Mouse (Mus musculus): ENCODE measurements at regions not wholly inside any gene's neighbourhood (a gene's known extent, or its start where the extent isn't known, plus 50 kb on each side); places are given as distances from the start of the nearest gene placed in this dataset.

GRCm38 (mm10) chr15:36338766-36339165 is 668.8 kb downstream of the Zfp706 start:
- TF ChIP-seq CTCF (IDR thresholded peaks at IDR 0.05; ENCODE audit: extremely low read depth, insufficient read length, insufficient replicate concordance, low read depth, low read length) (no peak), POLR2A (IDR thresholded peaks at IDR 0.05; ENCODE audit: low read depth, low read length) (no peak)

Data from small intestine, adult 2 months (tissue).